Mouse (Mus musculus) myocyte (in vitro differentiated cells): ENCODE data around the gene Mgat5b.

ENCODE experiments used
- E2F4 ChIP-seq: IDR thresholded peaks from one replicate; pipeline ENCODE4 v1.6.1; 2011; ENCODE audit warnings: mild to moderate bottlenecking, control low read depth, moderate library complexity; ENCODE audit not compliant: insufficient read depth
- POLR2A ChIP-seq: IDR thresholded peaks from one replicate; pipeline ENCODE4 v1.6.1; 2011; ENCODE audit warnings: low read depth, mild to moderate bottlenecking, control low read depth, moderate library complexity; ENCODE audit not compliant: insufficient read length
- SRF ChIP-seq: IDR thresholded peaks from one replicate; pipeline ENCODE4 v1.6.1; 2011; ENCODE audit warnings: low read depth; ENCODE audit not compliant: control insufficient read depth, insufficient read length

GRCm38 (mm10) chr11:116935917-116936316, 17.3 kb downstream of the Mgat5b start:
- no peak for TF ChIP-seq POLR2A
- no peak for TF ChIP-seq SRF
- no peak for TF ChIP-seq E2F4
